Comparison of ENCODE assay signal across 23 mouse cellular contexts in genomic region chr2:146525483-146525882, GRCm38 (mm10).
"Had no signal": no experiment of that assay in that cellular context is flagged by ENCODE, and none has a peak within 500 bp of the region (broad histone marks: within the 10 kb centered on the region; RNA-seq: fewer than 3 reads in every experiment).

No protein-coding gene starts in this region.

- H3K4me1 ChIP-seq: heart, embryonic 10.5 days; heart, embryonic 12.5 days; heart, embryonic 13.5 days; heart, embryonic 15.5 days; hindbrain, embryonic 10.5 days; hindbrain, embryonic 12.5 days; hindbrain, embryonic 13.5 days; hindbrain, embryonic 15.5 days; kidney, embryonic 15.5 days had no signal

- H3K9ac ChIP-seq: heart, embryonic 12.5 days; heart, embryonic 13.5 days; heart, embryonic 15.5 days; hindbrain, embryonic 12.5 days; hindbrain, embryonic 13.5 days; hindbrain, embryonic 14.5 days; hindbrain, embryonic 15.5 days; kidney, embryonic 15.5 days had no signal

- H3K4me3 ChIP-seq: heart, embryonic 10.5 days; heart, embryonic 12.5 days; heart, embryonic 13.5 days; heart, embryonic 15.5 days; hindbrain, embryonic 10.5 days; hindbrain, embryonic 12.5 days; hindbrain, embryonic 13.5 days; hindbrain, embryonic 15.5 days; kidney, embryonic 15.5 days; layer of hippocampus, adult 2 months; left cerebral cortex, adult 2 months had no signal

- DNase-seq: heart, postnatal 10 days; heart, postnatal 14 days; heart, postnatal 36 days; heart, postnatal 4 days; layer of hippocampus, adult 9-11 months; layer of hippocampus, postnatal 36 days had no signal

- H3K4me2 ChIP-seq: heart, embryonic 11.5 days; heart, embryonic 12.5 days; heart, embryonic 13.5 days; heart, embryonic 15.5 days; hindbrain, embryonic 12.5 days; hindbrain, embryonic 13.5 days; hindbrain, embryonic 14.5 days; hindbrain, embryonic 15.5 days; kidney, embryonic 15.5 days had no signal

- H3K27me3 ChIP-seq: heart, embryonic 12.5 days; heart, embryonic 13.5 days; heart, embryonic 15.5 days; hindbrain, embryonic 12.5 days; hindbrain, embryonic 13.5 days; hindbrain, embryonic 15.5 days; kidney, embryonic 15.5 days had no signal

- ATAC-seq: hindbrain, embryonic 16.5 days; hindbrain, postnatal 0 days; inflammation-experienced regulatory T-cells, adult 6 months had no signal

- H3K36me3 ChIP-seq: heart, embryonic 10.5 days; heart, embryonic 12.5 days; heart, embryonic 13.5 days; heart, embryonic 15.5 days; hindbrain, embryonic 10.5 days; hindbrain, embryonic 12.5 days; hindbrain, embryonic 13.5 days; hindbrain, embryonic 15.5 days; kidney, embryonic 15.5 days had no signal

- H3K9me3 ChIP-seq: heart, embryonic 10.5 days; heart, embryonic 12.5 days; heart, embryonic 13.5 days; heart, embryonic 15.5 days; hindbrain, embryonic 10.5 days; hindbrain, embryonic 12.5 days; hindbrain, embryonic 13.5 days; hindbrain, embryonic 15.5 days; kidney, embryonic 15.5 days had no signal

- H3K27ac ChIP-seq: heart, embryonic 10.5 days; heart, embryonic 13.5 days; heart, embryonic 15.5 days; hindbrain, embryonic 10.5 days; hindbrain, embryonic 12.5 days; hindbrain, embryonic 13.5 days; hindbrain, embryonic 14.5 days; hindbrain, embryonic 15.5 days; hindbrain, postnatal 0 days; kidney, embryonic 15.5 days; kidney, postnatal 0 days; layer of hippocampus, adult 2 months; left cerebral cortex, adult 2 months had no signal
